Mouse (Mus musculus): ENCODE measurements around the gene Ttyh3.

- TF ChIP-seq FLI1 (IDR thresholded peaks at IDR 0.05; ENCODE audit: low read length): no peak
- TF ChIP-seq GATA1 (IDR thresholded peaks at IDR 0.05; ENCODE audit: borderline replicate concordance, low read length): no peak
These were observed 41.6 kb downstream of the Ttyh3 start, which contains the start of gene Lfng for GRCm38 (mm10) chr5:140607001-140607835.
